Mouse (Mus musculus) kidney, adult 11 months (tissue): ENCODE data around the gene Nfkbid.
"Not testable (repeated sequence)": the region's sequence is repeated elsewhere in the genome, so short reads cannot be mapped to it uniquely, and the experiment has no call there.

Experiments used
- DNase-seq: peaks from one replicate; pipeline ENCODE4 v3.0.0; 2022

Gene Nfkbid

GRCm38 (mm10) chr7:30474999-30475398 lies 53.5 kb downstream of the Nfkbid start:
- no peak for DNase-seq

- DNase-seq: not testable (repeated sequence)
Measured at GRCm38 (mm10) chr7:30476136-30476535, 54.6 kb downstream of the Nfkbid start.

- no peak for DNase-seq
Measured at GRCm38 (mm10) chr7:30477415-30478381, 56.2 kb downstream of the Nfkbid start.
